Mouse (Mus musculus) liver, adult 2 months (tissue): ENCODE data around the gene Adgrl4.

Source experiments
- CTCF ChIP-seq: fragments of 200-500 bp; IDR thresholded peaks from 2 replicates; pipeline ENCODE4 v1.5.1; 2011; ENCODE audit warnings: low read depth, low read length, control low read depth
- POLR2A ChIP-seq: fragments of 200-500 bp; IDR thresholded peaks from 2 replicates; pipeline ENCODE4 v1.6.1; 2011; ENCODE audit warnings: low read length, control low read depth; ENCODE audit not compliant: insufficient read depth; ENCODE audit errors: extremely low read depth

DNA sequence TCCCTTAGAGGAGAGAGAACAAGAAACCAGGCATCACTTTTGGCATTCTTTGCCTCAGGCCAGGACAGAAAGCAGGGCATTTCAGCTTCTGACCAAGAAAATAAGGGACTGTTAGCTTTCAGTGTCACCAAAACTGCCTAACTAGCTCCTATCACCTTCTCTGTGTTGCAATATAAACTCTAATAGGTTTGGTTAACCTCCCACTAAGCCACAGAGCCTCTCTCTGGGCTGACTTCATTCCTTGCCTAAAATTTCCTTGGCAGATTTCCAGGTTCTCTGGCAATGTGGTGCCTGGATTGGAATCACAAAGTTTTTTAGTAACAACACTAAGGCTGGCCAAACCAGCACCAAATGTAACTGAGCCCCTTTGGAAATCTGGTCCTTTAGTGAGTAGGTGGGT is 154.2 kb downstream of the Adgrl4 start:
- TF ChIP-seq CTCF: no peak
- no peak for TF ChIP-seq POLR2A
